8 mouse cellular contexts compared by ENCODE assay signal in the genomic region with DNA sequence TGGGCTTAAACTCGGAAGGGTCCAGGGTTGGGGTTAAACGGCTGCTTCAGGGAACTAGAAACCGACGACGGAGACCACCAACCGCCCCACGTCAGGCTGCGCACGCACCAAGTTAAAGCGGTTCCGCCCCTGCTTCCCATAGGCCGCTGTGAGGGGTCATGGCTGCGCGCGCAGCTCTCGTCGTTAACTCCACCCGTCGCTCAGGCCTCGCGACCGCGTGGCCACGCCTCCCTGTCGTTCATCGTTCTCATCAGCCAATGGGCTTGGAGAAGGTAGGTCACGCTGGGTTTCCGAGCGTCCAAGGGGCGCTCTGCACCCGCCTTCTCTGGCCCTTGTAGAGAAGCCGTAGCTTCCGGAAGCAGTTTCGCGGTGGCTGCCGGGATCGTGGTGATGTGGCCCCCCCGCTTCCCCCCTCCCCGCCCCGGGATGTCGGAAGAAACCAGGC. TPM values are rescaled to one million over a fixed set of nuclear protein-coding genes. Genes with fewer than 3 reads are reported as not detected.
DNase-seq lines count a peak whose midpoint lies in the region; ATAC-seq and TF ChIP-seq lines count a peak whose summit lies in the region.

A gene (minus strand): TSS at position 153 of the 445 bp plus-strand sequence.

- ATAC-seq in forebrain, postnatal 0 days = peak; percentile 99
- peak; percentile 99 for ATAC-seq in lung, embryonic 15.5 days (ENCODE audit: borderline replicate concordance, extremely low read depth, low FRiP score, low TSS enrichment)

- peak within 1 kb of the TSS; percentile 77 for H3K27ac ChIP-seq in MEL (ENCODE audit: control insufficient read depth, low read depth, low read length)
- H3K27ac ChIP-seq in cerebellum, adult 2 months (ENCODE audit: insufficient read depth, low read length) = peak within 1 kb of the TSS; percentile 15; the same call in 1 of the 2 replicates
- H3K27ac ChIP-seq in forebrain, postnatal 0 days (ENCODE audit: low read depth, low read length) = peak within 1 kb of the TSS; percentile 83
- peak within 1 kb of the TSS; percentile 68 for H3K27ac ChIP-seq in lung, embryonic 15.5 days

- H3K27me3 ChIP-seq in MEL (ENCODE audit: control insufficient read depth in 1 of 2, insufficient read depth in 2 of 2, low read length in 2 of 2) = no peaks in the 10 kb centered on the region
- H3K27me3 ChIP-seq in cerebellum, adult 2 months (ENCODE audit: control insufficient read depth, insufficient read depth, low read length) = no peaks in the 10 kb centered on the region
- no peaks in the 10 kb centered on the region for H3K27me3 ChIP-seq in forebrain, postnatal 0 days (ENCODE audit: insufficient read depth, low read length)
- H3K27me3 ChIP-seq in lung, embryonic 15.5 days = no peaks in the 10 kb centered on the region

- H3K4me2 ChIP-seq in forebrain, postnatal 0 days (ENCODE audit: low read depth) = peak within 1 kb of the TSS; percentile 93
- H3K4me2 ChIP-seq in lung, embryonic 15.5 days = peak within 1 kb of the TSS; percentile 87

- WGBS in cerebellum, adult 2 months = under 1% methylated on average over 41 of the region's 41 CpGs
- 0% methylated on average over 40 of the region's 41 CpGs for WGBS in forebrain, postnatal 0 days
- WGBS in lung, embryonic 15.5 days = under 1% methylated on average over 40 of the region's 41 CpGs

- H3K36me3 ChIP-seq in MEL (ENCODE audit: control insufficient read depth in 1 of 2, insufficient read depth in 2 of 2, low read length in 2 of 2) = peaks cover 3 to 19% of the 10 kb centered on the region in 2 experiments
- H3K36me3 ChIP-seq in forebrain, postnatal 0 days (ENCODE audit: insufficient read depth) = peaks cover 15% of the 10 kb centered on the region
- H3K36me3 ChIP-seq in lung, embryonic 15.5 days = peaks cover 28% of the 10 kb centered on the region

- no peak for TF ChIP-seq RAD21 in MEL (IDR thresholded peaks at IDR 0.05; ENCODE audit: low read depth, low read length)

- no peak for TF ChIP-seq EP300 in MEL (IDR thresholded peaks at IDR 0.05; ENCODE audit: low read depth in 1 of 2, low read length in 2 of 2)

- peak in 1 of 2 experiments; percentile 97; a peak in 3 of 4 replicates for TF ChIP-seq POLR2A in MEL (IDR thresholded peaks at IDR 0.05; ENCODE audit: control insufficient read depth in 1 of 2, insufficient read depth in 1 of 2, low read depth in 1 of 2, low read length in 2 of 2, poor library complexity in 1 of 2)
- TF ChIP-seq POLR2A in cerebellum, adult 2 months (IDR thresholded peaks at IDR 0.05; ENCODE audit: borderline replicate concordance, insufficient read depth, low read length) = peak; percentile 74

- peak; percentile 100 for DNase-seq in MEL (ENCODE audit: low read depth, low spot score)
- peak; percentile 96 to 99 for DNase-seq in cerebellum, adult 2 months
- DNase-seq in forebrain, postnatal 0 days = peak; percentile 100
- DNase-seq in heart, postnatal 4 days = peak; percentile 99
- DNase-seq in layer of hippocampus, adult 8-10 months (ENCODE audit: low spot score in 2 of 2) = peak; percentile 96 to 98
- peak; percentile 97 for DNase-seq in ovary, adult 18-20 months (ENCODE audit: low spot score)
- peak; percentile 100 for DNase-seq in thymus, postnatal 0 days (ENCODE audit: low spot score)

- peaks cover 36% of the 10 kb centered on the region for H3K79me2 ChIP-seq in MEL (ENCODE audit: control insufficient read depth, insufficient read depth, low read length, poor library complexity)

- peaks cover 3 to 12% of the 10 kb centered on the region in 2 experiments for H3K4me1 ChIP-seq in MEL (ENCODE audit: control insufficient read depth in 1 of 2, insufficient read depth in 2 of 2, low read length in 2 of 2)
- no peaks in the 10 kb centered on the region; the same call in 1 of the 2 replicates for H3K4me1 ChIP-seq in cerebellum, adult 2 months (ENCODE audit: control insufficient read depth, insufficient read depth, low read length)
- H3K4me1 ChIP-seq in forebrain, postnatal 0 days (ENCODE audit: insufficient read depth) = peaks cover 20% of the 10 kb centered on the region
- peaks cover 18% of the 10 kb centered on the region for H3K4me1 ChIP-seq in lung, embryonic 15.5 days

- no peaks in the 10 kb centered on the region for H3K9me3 ChIP-seq in MEL (replicated peaks; ENCODE audit: insufficient read depth, low read length)
- H3K9me3 ChIP-seq in forebrain, postnatal 0 days (ENCODE audit: low read length) = no peaks in the 10 kb centered on the region
- no peaks in the 10 kb centered on the region for H3K9me3 ChIP-seq in lung, embryonic 15.5 days

- TF ChIP-seq CTCF in MEL (IDR thresholded peaks at IDR 0.05 in 2 of 3, conservative IDR thresholded peaks at IDR 0.05 in 1 of 3; ENCODE audit: control insufficient read depth in 1 of 3, insufficient read depth in 1 of 3, low read depth in 2 of 3, low read length in 3 of 3, poor library complexity in 1 of 3, severe bottlenecking in 1 of 3) = no peak
- TF ChIP-seq CTCF in cerebellum, adult 2 months (IDR thresholded peaks at IDR 0.05; ENCODE audit: borderline replicate concordance, insufficient read depth, low read depth, low read length) = no peak
- TF ChIP-seq CTCF in forebrain, postnatal 0 days (IDR thresholded peaks at IDR 0.05; ENCODE audit: low read depth) = no peak

- H3K4me3 ChIP-seq in MEL (ENCODE audit: control insufficient read depth in 1 of 2, insufficient read depth in 1 of 2, low read depth in 2 of 2, low read length in 2 of 2) = peak within 1 kb of the TSS; percentile 95 to 96
- peak within 1 kb of the TSS; percentile 78 for H3K4me3 ChIP-seq in cerebellum, adult 2 months (replicated peaks; ENCODE audit: insufficient read depth, low read depth, low read length)
- peak within 1 kb of the TSS; percentile 85 for H3K4me3 ChIP-seq in forebrain, postnatal 0 days (ENCODE audit: low read depth, low read length)
- peak within 1 kb of the TSS; percentile 84 for H3K4me3 ChIP-seq in lung, embryonic 15.5 days

- H3K9ac ChIP-seq in MEL (ENCODE audit: control insufficient read depth, low read depth, low read length, poor library complexity, severe bottlenecking) = peak within 1 kb of the TSS; percentile 94
- peak within 1 kb of the TSS; percentile 85 for H3K9ac ChIP-seq in forebrain, postnatal 0 days
- peak within 1 kb of the TSS; percentile 92 for H3K9ac ChIP-seq in lung, embryonic 15.5 days

TF ChIP-seq in MEL, 35 proteins besides CTCF, POLR2A, EP300 and RAD21 (continues in another document):
- TF ChIP-seq USF2 (IDR thresholded peaks at IDR 0.05; ENCODE audit: borderline replicate concordance in 1 of 2, insufficient read depth in 1 of 2, low read depth in 1 of 2, low read length in 2 of 2) = peak in 1 of 2 experiments; percentile 69; a peak in 2 of 4 replicates
- TF ChIP-seq ZKSCAN1 (IDR thresholded peaks at IDR 0.05; ENCODE audit: low read depth, low read length) = no peak
- TF ChIP-seq MAFK (IDR thresholded peaks at IDR 0.05; ENCODE audit: borderline replicate concordance, low read depth, low read length) = no peak
- TF ChIP-seq POLR2AphosphoS2 (IDR thresholded peaks at IDR 0.05; ENCODE audit: low read length) = peak; percentile 86; the same call in 1 of the 2 replicates
- TF ChIP-seq NELFE (IDR thresholded peaks at IDR 0.05; ENCODE audit: low read depth, low read length) = peak; percentile 93
- no peak for TF ChIP-seq POLR2AphosphoS5 (IDR thresholded peaks at IDR 0.05; ENCODE audit: borderline replicate concordance, low read depth, low read length)
- TF ChIP-seq TBP (IDR thresholded peaks at IDR 0.05; ENCODE audit: low read depth, low read length) = peak; percentile 87
- TF ChIP-seq ZMIZ1 (IDR thresholded peaks at IDR 0.05; ENCODE audit: low read depth, low read length) = peak; percentile 74; the same call in 1 of the 2 replicates
- no peak for TF ChIP-seq CHD2 (IDR thresholded peaks at IDR 0.05; ENCODE audit: low read length)
- peak; percentile 52; the same call in 1 of the 2 replicates for TF ChIP-seq MXI1 (IDR thresholded peaks at IDR 0.05; ENCODE audit: low read depth, low read length)
- TF ChIP-seq SMC3 (IDR thresholded peaks at IDR 0.05; ENCODE audit: low read depth, low read length) = no peak
- peak; percentile 85 for TF ChIP-seq NRF1 (IDR thresholded peaks at IDR 0.05; ENCODE audit: insufficient read depth, low read depth, low read length, poor library complexity, severe bottlenecking)
- TF ChIP-seq MAX (IDR thresholded peaks at IDR 0.05; ENCODE audit: low read length) = peak; percentile 83
- peak; percentile 86 for TF ChIP-seq MYB (IDR thresholded peaks at IDR 0.05; ENCODE audit: low read depth, low read length)
- no peak for TF ChIP-seq BHLHE40 (IDR thresholded peaks at IDR 0.05; ENCODE audit: borderline replicate concordance, low read depth, low read length)
- TF ChIP-seq USF1 (IDR thresholded peaks at IDR 0.05; ENCODE audit: low read depth, low read length) = peak; percentile 94
- peak; percentile 75; the same call in 1 of the 2 replicates for TF ChIP-seq MYC (IDR thresholded peaks at IDR 0.05; ENCODE audit: low read depth, low read length)
- no peak for TF ChIP-seq MEF2A (IDR thresholded peaks at IDR 0.05; ENCODE audit: extremely low read depth, insufficient replicate concordance, low read depth, low read length, poor library complexity, severe bottlenecking)
- no peak for TF ChIP-seq ETS1 (IDR thresholded peaks at IDR 0.05; ENCODE audit: low read depth, low read length)
- TF ChIP-seq MAZ (IDR thresholded peaks at IDR 0.05; ENCODE audit: low read depth, low read length) = peak; percentile 94
- TF ChIP-seq SIN3A (IDR thresholded peaks at IDR 0.05; ENCODE audit: low read length) = no peak; the same call in 1 of the 2 replicates
- TF ChIP-seq TCF12 (IDR thresholded peaks at IDR 0.05; ENCODE audit: low read depth, low read length) = peak; percentile 25; the same call in 1 of the 2 replicates
- TF ChIP-seq HCFC1 (IDR thresholded peaks at IDR 0.05; ENCODE audit: low read depth, low read length) = peak; percentile 85
- TF ChIP-seq ELF1 (IDR thresholded peaks at IDR 0.05; ENCODE audit: low read depth, low read length) = peak; percentile 84
- peak; percentile 62; the same call in 1 of the 2 replicates for TF ChIP-seq KAT2A (conservative IDR thresholded peaks at IDR 0.05; ENCODE audit: low read depth, low read length)

RNA-seq across cellular contexts. Expression of the gene that starts here (rescaled TPM):
- 342 and 371 TPM in 2 replicates for total RNA-seq in MEL (2012; rRNA removed)
- 100 to 1,000 TPM in 1 of 2 experiments, not detected in 1; 480 TPM for polyA plus RNA-seq in MEL (2012; ENCODE audit: insufficient read depth in 1 of 2, insufficient read length in 2 of 2, low read depth in 1 of 2, low replicate concordance in 2 of 2, missing spikeins in 1 of 2)
- polyA plus RNA-seq in cerebellum, adult 2 months (2012; rRNA removed) = 242 and 270 TPM in 2 replicates
- 290 and 323 TPM in 2 replicates for total RNA-seq in forebrain, postnatal 0 days (2014; rRNA removed)
- 407 and 445 TPM in 2 replicates for polyA plus RNA-seq in forebrain, postnatal 0 days (2015; fragmentation: Nextera tagmentation; extraction: Ambion mirVana)
- 100 to 1,000 TPM; 181 to 193 TPM for total RNA-seq in heart, postnatal 4 days (2021)
- total RNA-seq in layer of hippocampus, adult 8-10 months (2022) = 100 to 1,000 TPM; 192 to 208 (median 196) TPM
- polyA plus RNA-seq in lung, embryonic 15.5 days (2015; fragmentation: Nextera tagmentation; extraction: Ambion mirVana) = 405 and 449 TPM in 2 replicates
- 429 and 466 TPM in 2 replicates for polyA plus RNA-seq in thymus, postnatal 0 days (2015; fragmentation: Nextera tagmentation; extraction: Ambion mirVana)

Comparison
In these comparisons a context has a peak if more than half of its experiments do, and no peak if none do; other contexts are left out.
1. Peak in every context shown above with its lines: DNase-seq, ATAC-seq, H3K4me3 ChIP-seq and H3K27ac ChIP-seq.
2. H3K27ac ChIP-seq: peak in every context shown above with its lines; median percentile 83 in forebrain, postnatal 0 days; 77 in MEL; 68 in lung, embryonic 15.5 days; 15 in cerebellum, adult 2 months.